Mouse (Mus musculus): ENCODE data around the gene Surf2.

Gene Surf2

GRCm38 (mm10) chr2:26913416-26914147, 2.6 kb upstream of the Surf2 start:
- in situ Hi-C loops (cut with MseI, MboI), result no loop called here

- in situ Hi-C loops (cut with MseI, MboI), result no loop called here
Observed at GRCm38 (mm10) chr2:26914148-26914941, 1.8 kb upstream of the Surf2 start.

GRCm38 (mm10) chr2:26916738-26917137, 571 bp downstream of the Surf2 start:
- in situ Hi-C loops (cut with MseI, MboI), result no loop called here

GRCm38 (mm10) chr2:26919684-26920083, 3.5 kb downstream of the Surf2 start:
- in situ Hi-C loops (cut with MseI, MboI), result no loop called here

GRCm38 (mm10) chr2:26920190-26920855, 4.2 kb downstream of the Surf2 start:
- in situ Hi-C loops (cut with MseI, MboI), result no loop called here

- in situ Hi-C loops (cut with MseI, MboI), result no loop called here
Observed at GRCm38 (mm10) chr2:26921784-26922183, 5.6 kb downstream of the Surf2 start.

GRCm38 (mm10) chr2:26927745-26928476, 11.7 kb downstream of the Surf2 start:
- in situ Hi-C loops (cut with MseI, MboI), result loop anchor here in 1 of 2 experiments (5.0 kb wide), 1 partner anchor 104 kb away; no protein-coding TSS in a partner anchor

- in situ Hi-C loops (cut with MseI, MboI), result no loop called here
Observed at GRCm38 (mm10) chr2:26930390-26930789, 14.2 kb downstream of the Surf2 start.

- in situ Hi-C loops (cut with MseI, MboI), result no loop called here
Observed at GRCm38 (mm10) chr2:26932473-26933303, 16.5 kb downstream of the Surf2 start.

GRCm38 (mm10) chr2:26933304-26934055, 17.3 kb downstream of the Surf2 start, which contains the start of the genes Surf4 and Stkld1:
Gene Surf4 (minus strand): TSS chr2:26933928.
Gene Stkld1 (plus strand): TSS chr2:26934047.
- in situ Hi-C loops (cut with MseI, MboI), result no loop called here

GRCm38 (mm10) chr2:26935286-26935685, 19.1 kb downstream of the Surf2 start:
- in situ Hi-C loops (cut with MseI, MboI), result no loop called here

GRCm38 (mm10) chr2:26936425-26936824, 20.3 kb downstream of the Surf2 start:
- in situ Hi-C loops (cut with MseI, MboI), result no loop called here

- in situ Hi-C loops (cut with MseI, MboI), result no loop called here
Observed at GRCm38 (mm10) chr2:26941539-26941938, 25.4 kb downstream of the Surf2 start.

- in situ Hi-C loops (cut with MseI, MboI), result no loop called here
Observed at GRCm38 (mm10) chr2:26943253-26943652, 27.1 kb downstream of the Surf2 start.

- in situ Hi-C loops (cut with MseI, MboI), result no loop called here
Observed at GRCm38 (mm10) chr2:26950411-26950810, 34.2 kb downstream of the Surf2 start.

- in situ Hi-C loops (cut with MseI, MboI), result no loop called here
Observed at GRCm38 (mm10) chr2:26951346-26951905, 35.3 kb downstream of the Surf2 start.

- in situ Hi-C loops (cut with MseI, MboI), result no loop called here
Observed at GRCm38 (mm10) chr2:26952193-26952592, 36.0 kb downstream of the Surf2 start.

- in situ Hi-C loops (cut with MseI, MboI), result no loop called here
Observed at GRCm38 (mm10) chr2:26952866-26953265, 36.7 kb downstream of the Surf2 start.

GRCm38 (mm10) chr2:26954735-26955395, 38.7 kb downstream of the Surf2 start:
- in situ Hi-C loops (cut with MseI, MboI), result no loop called here

All from mouse trophoblast stem cell (cell line).